Mouse (Mus musculus): ENCODE measurements around the gene Cnot6.
A peak's percentile ranks its signal among the peaks of the same experiment; 100 is the strongest.

The Cnot6 gene

DNA sequence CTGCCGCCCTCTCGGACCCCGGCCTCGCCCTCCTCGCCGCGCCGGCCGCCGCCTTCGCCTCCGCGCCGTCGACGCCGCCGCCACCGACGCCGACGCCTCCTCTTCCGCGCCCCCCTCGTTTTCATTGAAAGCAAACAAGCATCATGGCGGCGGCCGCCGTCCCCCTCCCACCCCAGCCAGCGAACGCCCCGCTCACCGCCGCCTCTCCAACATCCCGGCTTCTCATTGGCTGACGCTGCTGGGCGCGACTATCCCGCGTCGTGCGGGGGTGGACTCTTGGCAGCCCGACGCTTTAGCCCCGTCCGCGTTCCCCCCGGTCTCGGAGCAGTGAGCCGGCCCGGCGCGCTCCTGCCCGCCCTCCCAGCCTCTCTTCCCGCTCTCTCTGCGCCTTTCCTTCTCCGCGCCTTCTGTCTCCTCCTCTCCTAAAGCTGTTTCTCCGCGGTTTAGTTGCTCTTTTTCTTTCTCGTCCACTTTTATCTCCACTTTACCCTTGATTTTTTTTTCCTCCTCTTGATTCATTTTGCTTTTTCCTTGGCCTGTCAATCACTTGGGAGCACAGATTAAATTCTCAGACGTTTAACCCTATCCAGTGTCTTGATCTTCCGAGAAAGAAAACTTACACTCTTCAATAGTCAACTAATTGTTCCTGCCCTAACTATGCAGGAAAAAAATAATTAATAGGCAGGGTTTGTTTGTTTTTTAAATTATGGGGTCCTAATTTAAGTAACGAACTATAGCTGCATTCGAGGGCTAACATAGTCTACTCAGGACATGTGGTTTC lies at the start of gene Cnot6:
Gene Cnot6, minus strand, starts transcription at position 169 of the 781 bp plus-strand sequence.
- DNase-seq: peak; percentile 98

DNA sequence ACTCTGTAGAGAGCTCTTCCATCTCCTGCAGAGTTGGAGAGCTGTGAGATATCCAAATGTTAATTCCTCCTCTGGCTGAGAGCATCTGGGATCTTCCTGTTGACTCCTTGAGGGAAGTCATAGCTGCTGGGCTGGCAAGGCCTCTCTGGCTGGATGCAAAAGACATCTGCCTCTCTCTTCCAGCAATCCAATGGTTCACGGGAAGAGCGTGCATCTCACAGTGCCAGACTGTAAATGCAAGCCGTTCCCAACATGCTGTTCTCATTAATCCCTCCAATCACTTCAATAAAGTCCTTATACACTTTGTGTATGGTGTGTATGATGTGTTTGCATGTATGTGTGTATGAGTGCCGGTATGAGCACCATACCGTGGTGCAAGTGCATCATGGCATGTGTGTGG lies 48.6 kb upstream of the Cnot6 start:
- no peak for DNase-seq

DNA sequence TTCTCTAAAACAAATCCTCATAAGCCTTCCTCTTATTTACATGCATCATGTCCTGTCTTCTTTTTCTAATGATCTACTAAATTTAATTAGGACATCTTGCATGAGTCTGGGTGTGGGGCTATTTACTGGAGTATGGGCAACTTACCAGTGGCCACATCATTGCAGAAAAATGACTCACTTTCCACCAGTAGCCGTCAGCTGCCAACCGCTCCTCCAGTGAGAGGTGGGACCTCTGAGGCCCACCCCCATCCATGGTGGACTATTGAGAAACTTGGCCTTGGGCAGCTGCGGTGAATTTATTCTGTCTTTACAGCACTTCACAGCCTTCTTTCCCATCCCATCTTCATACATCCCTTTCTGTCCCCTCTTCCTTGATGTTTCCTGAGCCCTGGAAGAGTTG lies 45.6 kb upstream of the Cnot6 start:
- DNase-seq: no peak

DNA sequence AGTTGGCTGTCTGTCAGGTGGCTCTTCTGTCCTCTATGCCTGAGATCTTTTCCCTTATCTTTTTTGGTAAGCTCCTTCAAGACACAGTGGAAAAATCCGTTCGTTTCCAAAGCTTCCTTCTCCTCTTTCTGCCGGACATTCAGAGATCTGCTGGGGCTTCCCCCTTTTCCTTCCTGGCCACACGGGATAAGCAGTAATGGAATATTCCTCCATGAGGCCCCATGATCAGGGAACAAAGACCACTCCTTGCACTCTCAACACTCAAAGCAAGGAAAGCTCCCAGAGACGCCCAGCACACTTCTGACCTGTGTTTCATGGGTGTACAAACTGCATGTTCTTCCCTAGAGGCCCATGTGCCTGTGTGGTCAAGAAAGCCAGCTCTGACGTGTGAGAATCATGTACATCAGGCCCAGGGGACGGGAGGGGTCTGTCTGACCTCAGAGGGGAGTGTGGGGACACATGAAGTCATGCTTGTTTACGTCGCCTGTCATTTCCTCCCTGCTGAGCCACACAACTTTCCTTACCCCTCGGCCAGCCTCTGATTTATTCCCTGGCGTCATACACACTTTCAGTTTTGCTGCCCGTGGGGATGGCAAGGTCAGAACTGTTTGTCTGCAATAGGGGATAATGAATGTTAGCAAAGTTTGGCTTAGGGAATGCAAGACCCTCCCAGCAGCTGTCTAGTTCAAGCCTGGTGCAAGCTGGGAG lies 42.6 kb upstream of the Cnot6 start:
- peak; percentile 47 to 68 for DNase-seq

DNA sequence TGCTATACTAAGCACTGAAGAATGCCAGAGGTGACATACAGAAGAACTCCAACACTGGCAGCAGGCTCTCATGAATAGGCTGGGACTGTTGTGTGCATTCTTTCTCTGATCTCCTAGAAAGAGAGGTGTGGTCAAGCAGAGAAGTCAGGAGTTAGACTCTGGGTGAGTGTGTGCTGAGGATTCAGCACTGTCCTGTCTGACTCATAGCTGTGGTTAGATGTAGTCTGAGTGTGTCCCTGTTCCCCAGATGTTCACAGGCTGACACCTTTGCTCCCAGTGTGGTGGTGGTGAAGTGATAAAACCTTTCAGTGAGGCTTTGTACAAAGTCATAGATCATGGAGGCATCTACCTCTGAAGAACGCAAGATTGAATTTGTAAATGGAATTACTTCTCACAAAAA lies 34.2 kb upstream of the Cnot6 start:
- DNase-seq: no peak

DNA sequence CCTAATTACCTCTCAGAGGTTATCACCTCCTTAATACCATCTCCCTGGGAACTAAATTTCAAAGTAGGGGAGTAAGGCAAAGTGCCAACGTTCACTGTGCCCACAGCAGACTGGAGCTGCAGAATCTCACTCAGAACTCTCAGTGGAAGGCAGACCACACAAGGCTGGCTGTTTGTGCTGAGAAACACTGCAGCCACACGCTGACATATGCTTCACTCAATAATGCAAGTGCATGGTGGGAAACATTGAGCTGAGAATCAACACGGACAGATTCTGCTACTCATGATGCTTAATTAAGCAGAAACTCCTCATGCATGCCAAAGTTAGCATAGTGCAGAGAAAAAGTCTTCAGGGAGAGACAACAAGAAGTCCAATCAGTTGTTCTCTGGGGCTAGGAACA lies 33.3 kb upstream of the Cnot6 start:
- DNase-seq: no peak

DNA sequence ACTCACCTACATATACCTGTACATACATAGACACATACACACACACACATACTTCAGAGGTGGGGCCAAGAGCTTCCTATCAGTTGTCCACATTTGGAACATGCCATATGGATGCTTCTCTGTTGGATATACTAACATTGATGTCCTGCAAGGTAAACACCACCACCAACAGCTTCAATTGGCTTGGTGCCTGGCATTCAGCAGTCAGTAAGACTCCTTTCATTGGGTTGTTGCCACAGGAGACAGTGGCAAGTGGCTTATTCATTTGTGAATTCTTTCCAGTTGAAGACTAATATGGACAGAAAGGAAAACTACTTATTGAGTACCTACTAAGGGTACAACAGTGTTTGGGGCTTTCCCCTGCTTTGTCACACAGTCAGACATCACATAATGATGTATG lies 32.5 kb upstream of the Cnot6 start:
- DNase-seq: no peak

DNA sequence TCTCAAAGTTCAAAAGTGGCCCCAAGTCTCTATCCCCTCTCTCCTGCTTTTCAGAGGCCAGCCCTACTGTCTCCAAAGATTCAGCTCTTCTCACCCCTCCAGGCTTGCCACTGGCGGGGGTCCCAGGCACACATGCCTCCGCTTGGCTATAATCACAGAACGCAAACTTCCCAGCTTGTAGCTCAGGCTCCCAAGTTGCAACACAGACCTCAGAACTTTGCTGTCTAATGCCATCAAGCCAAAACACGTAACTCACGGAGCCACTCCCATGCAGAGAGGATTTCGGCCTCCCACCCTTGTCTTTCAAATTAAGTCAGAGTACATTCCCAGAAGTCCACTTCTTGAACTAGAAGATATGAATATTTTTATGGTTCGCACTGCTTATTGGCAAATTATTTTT lies 31.1 kb upstream of the Cnot6 start:
- DNase-seq: no peak

DNA sequence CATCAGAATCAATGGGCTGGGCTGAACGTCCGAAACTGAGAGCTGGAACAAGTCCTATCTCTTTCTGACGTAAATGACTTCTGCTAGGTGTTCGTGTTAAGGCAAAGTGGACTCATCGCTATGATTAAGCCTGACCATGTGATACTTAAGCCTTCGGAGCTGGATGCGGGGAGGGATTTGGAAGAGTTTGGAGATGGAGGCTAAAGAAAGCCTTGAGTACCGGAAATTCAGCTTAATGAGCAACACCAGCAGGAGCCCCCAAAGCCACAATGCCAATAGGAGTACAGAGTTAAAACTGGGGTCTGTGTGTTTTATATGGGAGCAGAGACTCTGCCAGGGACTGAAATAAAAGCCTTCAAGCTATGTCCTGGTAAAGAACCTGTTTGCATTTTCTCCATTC lies 29.7 kb upstream of the Cnot6 start:
- no peak for DNase-seq

DNA sequence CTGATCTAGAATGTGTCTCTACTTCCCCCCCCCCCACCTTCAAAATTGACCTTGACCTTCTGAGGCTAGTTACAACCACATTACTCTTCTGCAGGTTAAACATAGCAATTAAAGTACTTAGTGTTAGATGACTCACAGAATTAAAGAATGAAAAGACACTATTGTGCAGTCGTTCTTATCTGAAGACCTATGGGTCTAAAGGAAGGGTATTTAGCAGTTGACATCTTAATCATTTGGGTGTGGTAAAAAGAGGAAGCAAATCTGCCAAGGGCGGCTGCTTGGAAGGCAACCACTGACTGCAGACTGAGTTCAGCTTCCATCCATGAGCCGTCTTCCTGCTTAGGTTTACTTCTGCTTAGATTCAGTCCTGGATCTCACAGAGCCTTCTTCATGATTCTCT lies 27.3 kb upstream of the Cnot6 start:
- no peak for DNase-seq

DNA sequence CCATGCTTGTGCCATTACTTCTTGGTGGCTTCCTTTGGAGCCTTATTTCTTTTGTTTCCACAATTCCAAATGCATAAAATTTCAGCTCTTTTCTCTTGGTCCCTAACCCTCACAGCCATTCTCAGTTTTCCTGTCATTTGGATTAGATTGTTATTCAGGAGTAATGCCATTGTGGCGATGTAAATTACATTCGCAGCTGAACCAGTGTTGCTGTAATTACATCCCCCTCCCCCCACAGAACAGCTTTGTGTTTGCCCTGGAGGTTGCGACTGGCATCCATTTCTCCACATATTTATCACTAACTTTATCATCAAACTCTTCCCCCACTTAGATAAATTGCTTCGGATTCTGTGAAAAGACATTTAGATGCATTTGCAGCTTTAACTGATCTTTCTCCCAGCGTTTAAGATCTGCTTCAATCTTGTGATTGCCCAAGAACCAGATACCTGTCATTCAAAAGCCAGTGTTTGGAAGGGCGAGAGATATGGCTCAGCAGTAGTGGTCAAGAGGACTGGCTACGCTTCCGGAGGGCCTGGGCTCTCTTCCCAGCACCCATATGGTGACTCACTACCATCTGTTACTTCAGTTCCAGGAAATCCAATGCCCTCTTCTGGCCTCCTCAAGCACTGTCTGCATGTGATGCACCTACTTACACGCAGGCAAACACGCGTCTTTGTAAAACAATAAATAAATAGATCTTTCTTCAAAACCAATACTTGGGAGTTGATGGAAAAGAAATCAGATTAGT lies 26.3 kb upstream of the Cnot6 start:
- DNase-seq: no peak

DNA sequence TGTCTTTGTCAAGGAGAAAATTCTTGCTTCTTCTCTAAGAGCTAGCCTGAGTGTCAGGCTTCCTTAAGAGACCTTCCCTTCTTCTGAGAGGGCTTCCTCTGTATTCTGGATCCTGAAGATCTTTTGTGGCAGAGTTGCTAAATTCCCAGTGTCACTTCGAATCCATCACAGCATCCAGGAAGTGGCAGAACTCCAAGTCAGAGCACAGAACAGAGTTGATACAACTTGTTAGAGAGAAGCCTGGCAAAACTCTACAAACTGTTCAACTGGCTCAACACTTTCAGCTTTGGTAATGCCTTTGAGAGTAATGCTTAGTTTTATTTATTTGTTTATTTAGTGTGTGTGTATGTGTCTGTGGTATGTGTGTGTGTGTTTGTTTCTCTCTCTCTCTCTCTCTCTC lies 25.1 kb upstream of the Cnot6 start:
- peak; percentile 40 to 53 for DNase-seq

DNA sequence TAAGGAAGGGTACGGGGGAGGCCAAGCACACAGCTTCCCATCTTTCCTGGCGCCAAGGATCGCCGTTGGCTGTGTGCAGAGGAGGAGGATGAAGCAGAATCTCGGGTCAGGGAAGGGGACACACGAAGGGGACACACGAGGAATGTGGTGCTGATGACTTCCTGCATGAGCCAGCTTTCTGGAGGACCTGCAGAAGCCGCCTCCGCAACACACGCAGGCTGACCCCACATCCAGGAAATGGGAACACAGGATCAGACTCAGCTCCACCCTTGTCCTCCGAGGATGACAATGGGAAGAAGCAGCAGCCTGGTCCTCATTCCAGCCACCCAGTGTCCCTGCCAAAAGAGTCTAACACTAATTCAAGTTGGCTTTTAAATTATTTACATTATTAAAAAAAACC lies 22.2 kb upstream of the Cnot6 start:
- DNase-seq: peak; percentile 50 to 72

DNA sequence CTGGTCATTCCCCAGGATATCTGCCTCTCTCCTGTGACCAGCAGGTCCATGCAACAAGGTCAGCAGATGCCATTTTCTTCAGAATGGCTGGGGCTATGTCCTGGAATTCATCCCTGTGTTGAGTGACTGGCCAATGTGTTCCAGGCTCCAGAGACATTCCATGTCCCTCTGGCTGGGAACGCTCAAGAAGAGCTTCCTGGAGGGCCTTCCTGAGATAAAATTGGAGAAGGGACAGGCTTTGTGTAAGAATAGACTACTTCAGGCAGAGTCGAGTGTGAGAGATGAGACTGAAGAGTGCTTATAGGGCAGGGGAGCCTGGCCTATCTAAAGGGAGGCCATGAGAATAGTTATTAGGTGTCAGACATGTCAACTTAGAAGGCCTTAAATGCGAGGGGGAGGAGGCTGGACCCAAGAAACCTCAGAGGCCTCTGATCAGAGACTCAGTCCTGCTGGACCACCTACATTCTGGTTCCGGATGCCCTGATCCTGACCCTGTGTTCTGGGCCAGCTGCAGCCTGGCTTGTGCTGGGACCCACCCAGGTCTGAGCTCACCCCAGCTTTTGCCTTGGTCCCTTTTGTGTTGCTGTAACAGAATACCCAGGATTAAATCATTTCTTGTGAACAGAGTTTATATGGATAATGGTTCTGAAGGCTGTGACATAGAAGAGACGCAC lies 17.9 kb upstream of the Cnot6 start:
- DNase-seq: no peak

DNA sequence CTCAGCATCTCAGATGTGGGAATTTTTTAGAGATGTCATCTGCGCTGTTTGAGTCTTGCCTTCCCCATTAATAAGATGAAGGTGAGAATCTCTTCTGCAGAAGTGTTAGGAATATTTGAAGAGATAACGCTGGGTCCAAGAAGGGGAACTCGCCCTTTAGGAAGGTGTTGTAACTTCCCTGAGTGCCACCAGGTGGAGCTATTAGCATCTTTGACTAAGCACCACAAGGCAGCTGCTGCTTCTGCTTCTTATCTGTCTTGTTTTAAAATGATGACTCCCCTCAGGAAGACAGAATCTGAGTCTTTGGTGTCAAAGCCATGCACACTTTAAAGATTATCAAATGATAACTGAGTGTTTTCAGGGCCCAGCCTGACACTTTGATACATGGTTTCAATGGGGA lies 15.4 kb upstream of the Cnot6 start:
- peak; percentile 61 to 76 for DNase-seq

DNA sequence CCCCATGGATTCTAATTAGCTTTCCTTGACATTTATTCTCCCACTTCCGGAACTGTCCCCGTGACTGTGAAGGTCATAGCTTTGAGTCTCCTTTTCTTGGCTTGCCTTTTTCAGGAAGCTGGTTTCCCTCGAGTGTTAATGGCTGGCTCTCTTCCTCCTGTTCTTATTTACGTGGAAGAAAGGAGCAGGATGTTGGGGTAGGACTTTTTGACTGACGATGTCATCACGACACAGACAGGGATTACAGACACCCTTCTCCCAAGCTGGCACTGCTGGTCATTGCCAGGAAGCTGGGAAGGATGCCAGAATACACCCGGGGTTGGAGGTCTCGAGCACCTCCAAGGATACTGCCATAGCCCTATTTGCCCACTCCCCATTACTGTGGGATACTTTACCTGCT lies 14.3 kb upstream of the Cnot6 start:
- DNase-seq: no peak

DNA sequence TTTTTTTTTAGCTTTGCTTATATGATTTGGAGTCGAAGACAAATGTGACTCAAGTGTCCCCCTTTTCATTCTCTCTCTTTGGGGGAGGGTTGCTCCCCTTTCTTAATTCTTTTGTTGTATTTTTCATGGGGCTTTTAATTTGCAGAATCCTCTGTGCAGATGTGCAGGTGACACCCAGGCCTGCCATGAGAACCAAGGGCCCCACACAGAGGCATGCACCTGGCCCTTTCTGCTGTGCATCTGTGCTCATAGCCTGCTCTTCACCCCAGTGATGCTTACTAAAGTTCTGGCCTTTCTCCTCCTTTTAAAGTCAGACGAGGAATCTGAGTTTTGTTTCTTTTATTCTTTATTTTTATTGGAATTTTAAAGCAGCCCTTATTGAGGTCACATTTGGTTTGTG lies 12.2 kb upstream of the Cnot6 start:
- no peak for DNase-seq

DNA sequence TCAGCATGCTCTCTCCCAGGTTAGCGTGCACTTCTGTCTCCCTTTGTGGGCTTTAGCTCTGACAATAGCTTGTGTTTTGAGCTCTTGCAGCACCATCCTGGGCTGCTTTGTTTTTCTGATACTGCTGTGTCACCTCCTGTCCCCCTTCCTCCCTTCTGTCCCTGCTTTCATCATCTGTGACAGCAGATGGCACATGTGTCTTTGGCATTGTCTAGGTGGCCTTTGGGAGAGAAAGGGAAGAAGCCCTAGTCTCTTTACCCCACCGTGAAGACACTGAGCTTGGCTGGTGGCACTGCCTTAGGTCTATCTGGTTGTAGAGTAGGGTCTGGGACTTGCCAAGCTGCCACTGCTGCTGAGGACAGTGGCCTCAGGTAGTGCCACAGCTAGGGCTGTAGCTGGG lies 10.8 kb upstream of the Cnot6 start:
- DNase-seq: no peak

DNA sequence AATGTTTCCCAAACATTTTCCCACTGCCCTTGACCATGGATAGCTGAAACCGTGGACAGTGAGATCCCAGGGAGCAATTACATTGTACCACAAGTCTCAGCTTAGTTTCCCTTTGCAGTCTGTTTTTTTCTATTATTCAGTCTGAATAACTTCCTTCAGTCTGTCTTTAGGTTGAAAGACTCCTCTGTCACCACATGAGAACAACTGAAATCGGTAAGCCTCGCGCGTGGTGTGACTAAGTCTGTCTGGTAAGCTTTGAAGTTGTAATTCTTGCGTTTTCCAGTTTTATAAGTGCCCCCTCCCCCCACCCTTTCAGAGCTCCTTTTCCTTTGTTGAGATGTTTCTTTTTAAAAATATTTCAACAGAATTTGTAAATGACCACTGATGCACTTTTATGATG lies 10.2 kb upstream of the Cnot6 start:
- no peak for DNase-seq

DNA sequence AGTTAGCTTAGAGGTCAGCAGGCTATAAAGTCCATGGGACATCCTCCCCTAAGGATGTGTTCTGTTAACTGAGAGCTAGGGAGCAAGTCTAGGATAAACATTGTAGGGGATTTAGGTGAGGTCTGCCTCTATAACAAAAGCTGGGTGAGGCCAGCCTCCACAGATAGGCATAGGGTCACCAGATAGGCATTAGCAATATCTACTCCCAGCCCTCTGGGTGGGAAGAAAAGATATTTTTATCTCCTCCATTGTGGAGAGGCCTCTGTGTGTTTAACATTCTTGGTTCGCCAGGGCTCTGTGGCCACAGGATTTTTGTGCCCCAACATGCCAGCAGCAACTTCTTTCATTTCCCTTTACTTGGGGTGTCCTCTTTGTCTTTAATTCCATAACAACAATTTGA lies 8.8 kb upstream of the Cnot6 start:
- no peak for DNase-seq

DNA sequence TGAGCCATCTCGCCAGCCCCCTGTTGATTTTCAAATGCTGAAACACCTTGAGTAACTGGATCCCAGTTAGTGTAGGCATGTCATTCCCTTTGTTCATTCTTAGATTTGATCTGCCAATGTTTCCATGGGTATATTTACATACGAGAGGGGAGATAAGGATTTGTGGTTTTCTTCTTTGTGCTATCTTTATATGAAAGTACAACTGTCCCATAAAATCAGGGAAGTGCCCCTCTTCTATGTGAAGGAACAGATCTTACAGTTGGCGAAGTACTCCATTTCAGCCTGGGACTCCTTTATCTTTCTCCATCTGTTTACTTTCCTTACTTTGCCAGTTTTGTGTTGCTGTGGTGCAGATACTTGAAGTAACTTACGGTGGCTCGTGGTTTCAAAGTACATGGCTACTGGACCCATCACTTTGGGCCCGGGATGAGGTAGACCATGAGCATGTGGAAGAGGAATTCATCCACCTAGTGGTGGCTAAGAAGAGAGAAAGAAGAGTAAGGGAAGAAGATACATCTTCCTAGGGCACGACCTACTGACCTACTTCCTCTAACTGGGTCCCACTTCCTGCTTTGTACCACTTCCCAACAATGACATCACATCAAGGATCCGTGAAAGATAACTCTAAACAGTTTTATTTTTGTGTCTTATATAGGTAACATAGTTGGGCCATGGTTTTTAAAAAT lies 7.1 kb upstream of the Cnot6 start:
- DNase-seq: no peak

All from kidney, postnatal 36 days (tissue).